Mouse (Mus musculus) kidney, adult 2 months (tissue): ENCODE measurements around the gene Cipc. TPM values are rescaled to one million over a fixed set of nuclear protein-coding genes. Genes with fewer than 3 reads are reported as not detected.

Experiments
- DNase-seq: peaks from one replicate; pipeline ENCODE4 v3.0.0; 2021
- H3K27ac ChIP-seq: fragments of 200-500 bp; 2 replicates; pipeline ENCODE4 v1.5.1; 2012; ENCODE audit warnings: low read depth, low read length, control low read depth, inconsistent platforms; ENCODE audit not compliant: insufficient read depth
- H3K27me3 ChIP-seq: fragments of 200-500 bp; replicated peaks from 2 replicates; pipeline ENCODE4 v1.6.1; 2012; ENCODE audit warnings: mild to moderate bottlenecking, moderate library complexity, low read length, inconsistent platforms; ENCODE audit not compliant: control insufficient read depth, insufficient read depth
- H3K36me3 ChIP-seq: fragments of 200-500 bp; 2 replicates; pipeline ENCODE4 v1.6.1; 2012; ENCODE audit warnings: mild to moderate bottlenecking, moderate library complexity, low read length, inconsistent platforms; ENCODE audit not compliant: control insufficient read depth, insufficient read depth
- H3K4me1 ChIP-seq: fragments of 200-500 bp; 2 replicates; pipeline ENCODE4 v1.6.1; 2011; ENCODE audit warnings: low read length; ENCODE audit not compliant: control insufficient read depth, insufficient read depth
- H3K4me3 ChIP-seq: fragments of 200-500 bp; 2 replicates; pipeline ENCODE4 v1.5.1; 2011; ENCODE audit warnings: mild to moderate bottlenecking, low read depth, low read length, control low read depth; ENCODE audit not compliant: insufficient read depth
- CTCF ChIP-seq: fragments of 200-500 bp; conservative IDR thresholded peaks from 2 replicates; pipeline ENCODE4 v1.5.1; 2011; ENCODE audit warnings: low read depth, mild to moderate bottlenecking, control low read depth, low read length, moderate library complexity, mixed read lengths; ENCODE audit not compliant: insufficient read depth, insufficient read length
- POLR2A ChIP-seq: fragments of 200-500 bp; IDR thresholded peaks from one replicate; pipeline ENCODE4 v1.6.1; 2011; ENCODE audit warnings: low read depth, low read length, control low read depth
- WGBS: fragments of 180-500 bp; shearing (Covaris S2); methylation state at CpG from one replicate; pipeline ENCODE4 v1.1.7; 2018; 5-methylcytosine and 5-hydroxymethylcytosine counted together
- polyA plus RNA-seq: library from polyadenylated mRNA; depleted of rRNA; stranded (reverse); fragments of >200 nt; gene quantifications from 2 replicates; pipeline ENCODE4 v1.2.3, GENCODE M21; 2012; rRNA removed

The Cipc gene
- 28.8 and 34.2 TPM in 2 replicates for polyA plus RNA-seq

DNA sequence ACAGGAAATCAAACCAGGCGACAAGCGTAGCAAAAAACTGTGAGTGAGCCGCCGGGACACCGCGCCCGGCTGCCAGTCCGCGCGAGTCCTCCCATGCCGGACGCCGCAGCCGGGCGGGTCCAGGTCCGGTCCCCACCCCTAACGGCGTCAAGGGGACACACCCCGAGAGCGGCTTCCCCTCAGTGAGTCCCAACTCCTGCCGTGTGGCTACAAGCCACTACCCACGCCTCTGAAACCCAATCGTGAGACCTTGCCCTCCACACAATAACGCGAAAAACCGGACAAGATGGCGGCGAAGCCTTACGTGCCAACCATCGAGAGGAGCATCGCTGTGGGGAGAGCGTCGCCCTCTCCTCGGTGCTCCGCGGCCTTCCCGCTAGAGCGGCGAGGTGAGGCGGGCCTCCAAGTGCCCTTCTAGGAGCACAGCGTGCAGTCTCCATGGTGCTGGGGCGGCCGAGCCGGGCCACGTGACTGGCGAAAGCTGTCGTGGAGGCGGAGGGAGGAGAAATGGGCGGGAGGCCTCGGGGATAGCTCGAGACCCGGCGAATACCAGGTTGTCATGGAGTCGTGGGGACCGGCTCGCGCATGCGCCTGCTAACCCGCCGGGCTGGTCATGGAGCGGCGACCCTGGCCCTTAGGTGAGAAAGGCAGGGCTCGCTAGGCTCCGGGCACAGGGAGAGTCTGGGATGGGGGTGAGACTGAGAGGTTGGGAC lies at the start of gene Cipc:
Cipc (plus strand) TSS at position 182 of the 713 bp plus-strand sequence.
- H3K4me1 ChIP-seq, result peaks cover 15% of the 10 kb centered on the region; the same call in 1 of the 2 replicates
- TF ChIP-seq CTCF (no peak), POLR2A (peak; percentile 58)
- peak; percentile 99 for DNase-seq
- H3K27ac ChIP-seq, result peak within 1 kb of the TSS; percentile 92
- H3K27me3 ChIP-seq, result no peaks in the 10 kb centered on the region
- H3K36me3 ChIP-seq, result no peaks in the 10 kb centered on the region
- WGBS, result under 1% methylated on average over 64 of the region's 64 CpGs
- H3K4me3 ChIP-seq, result peak within 1 kb of the TSS; percentile 75

DNA sequence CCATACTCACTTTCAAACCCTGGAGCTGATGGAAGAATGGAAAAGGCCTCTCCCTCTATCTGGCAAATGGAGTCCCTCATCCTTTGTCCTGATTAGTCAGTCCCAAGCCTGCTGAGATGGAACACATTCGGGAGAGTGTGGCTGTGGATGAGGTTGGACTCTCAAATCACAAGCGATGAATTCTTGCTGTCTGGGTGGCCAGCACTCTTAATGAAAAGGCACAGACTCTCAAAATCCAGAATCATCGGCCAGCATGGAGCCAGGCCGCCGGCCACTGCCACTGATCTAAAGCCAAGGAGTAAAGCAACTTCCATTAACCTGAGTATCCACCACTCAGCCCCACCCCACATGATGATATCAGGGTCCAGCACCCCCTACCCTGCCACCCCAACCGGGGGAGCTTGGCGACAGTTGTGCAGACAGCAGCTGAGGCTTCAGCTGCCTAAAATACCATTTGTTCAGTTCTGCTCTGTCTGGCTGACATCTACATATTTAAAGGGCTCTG lies 49.0 kb upstream of the Cipc start:
- H3K4me1 ChIP-seq, result peaks cover 37% of the 10 kb centered on the region
- no peaks in the 10 kb centered on the region for H3K27me3 ChIP-seq
- TF ChIP-seq CTCF (no peak), POLR2A (no peak)
- H3K36me3 ChIP-seq, result no peaks in the 10 kb centered on the region
- peak overlapping the region; percentile 84 for H3K27ac ChIP-seq
- no peak overlapping the region for H3K4me3 ChIP-seq
- 72% methylated on average over 7 of the region's 7 CpGs for whole genome bisulfite sequencing
- DNase-seq, result no peak

DNA sequence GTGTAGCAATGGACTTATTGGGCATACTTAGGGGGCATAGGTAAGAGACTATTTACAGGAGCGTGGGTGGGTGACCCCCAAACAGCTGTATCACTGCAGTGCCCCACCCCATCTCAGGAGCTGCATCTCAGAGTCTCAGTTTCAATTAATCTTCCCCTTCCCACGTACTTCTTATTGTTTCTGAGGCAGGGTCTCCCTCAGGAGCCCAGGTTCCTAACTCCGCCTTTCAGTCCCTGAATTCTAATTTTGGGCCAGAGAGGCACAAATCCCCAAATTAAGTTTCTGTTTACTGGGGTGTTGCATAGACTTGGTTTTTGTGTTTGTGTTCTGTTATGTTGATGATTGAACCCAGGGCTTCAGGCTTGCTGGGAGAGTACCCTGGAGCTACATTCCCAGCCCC lies 48.4 kb upstream of the Cipc start:
- WGBS, result 80% methylated on average over 3 of the region's 3 CpGs
- Histone ChIP-seq H3K27ac (peak overlapping the region; percentile 24; the same call in 1 of the 2 replicates), H3K4me1 (peaks cover 37% of the 10 kb centered on the region)

DNA sequence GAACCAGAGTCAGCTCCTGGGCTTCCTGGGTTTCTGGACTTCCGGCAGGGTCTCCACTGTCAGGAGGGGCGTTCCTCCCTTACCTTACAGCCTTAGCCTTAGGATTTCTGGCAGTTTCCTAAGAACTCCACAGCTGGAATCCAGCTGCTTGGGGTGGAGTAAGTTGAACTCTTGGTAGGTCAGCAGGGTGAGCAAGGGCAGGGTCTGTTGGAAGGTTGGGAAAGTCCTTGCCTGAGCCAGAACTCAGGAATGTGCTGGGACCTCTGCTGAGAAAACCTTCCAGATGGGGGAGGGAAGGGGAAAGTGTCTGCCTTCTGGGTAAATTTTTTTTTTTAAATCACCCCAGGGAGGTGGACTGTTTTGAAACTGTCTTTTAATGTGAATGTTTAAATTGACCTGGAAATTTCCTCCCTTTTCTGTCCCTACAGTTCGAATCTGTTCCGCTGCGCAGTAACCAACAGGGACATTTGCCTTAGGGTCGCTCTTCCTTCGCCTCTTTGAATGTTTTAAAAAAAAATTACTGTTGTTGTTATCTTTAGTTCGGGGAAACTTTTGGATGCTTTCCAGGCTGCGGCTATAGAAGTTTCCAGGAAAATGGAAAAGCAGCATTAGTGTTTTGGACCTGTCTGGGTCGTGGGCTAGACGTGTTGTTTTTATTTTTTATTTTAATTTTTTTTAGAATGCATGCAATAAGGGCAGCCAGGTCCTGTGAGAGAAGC lies 47.2 kb upstream of the Cipc start:
- WGBS, result 42% methylated on average over 11 of the region's 11 CpGs
- H3K27ac ChIP-seq, result peak overlapping the region; percentile 41
- H3K4me3 ChIP-seq, result no peak overlapping the region
- DNase-seq, result peak; percentile 68
- peaks cover 45% of the 10 kb centered on the region for H3K4me1 ChIP-seq
- no peaks in the 10 kb centered on the region for H3K36me3 ChIP-seq
- H3K27me3 ChIP-seq, result no peaks in the 10 kb centered on the region
- no peak for TF ChIP-seq POLR2A
- TF ChIP-seq CTCF, result no peak

More for the DNA sequence above, 48.4 kb upstream of the Cipc start:
- Histone ChIP-seq H3K36me3 (no peaks in the 10 kb centered on the region), H3K27me3 (no peaks in the 10 kb centered on the region), H3K4me3 (no peak overlapping the region)
- DNase-seq, result no peak
- TF ChIP-seq CTCF, result no peak

DNA sequence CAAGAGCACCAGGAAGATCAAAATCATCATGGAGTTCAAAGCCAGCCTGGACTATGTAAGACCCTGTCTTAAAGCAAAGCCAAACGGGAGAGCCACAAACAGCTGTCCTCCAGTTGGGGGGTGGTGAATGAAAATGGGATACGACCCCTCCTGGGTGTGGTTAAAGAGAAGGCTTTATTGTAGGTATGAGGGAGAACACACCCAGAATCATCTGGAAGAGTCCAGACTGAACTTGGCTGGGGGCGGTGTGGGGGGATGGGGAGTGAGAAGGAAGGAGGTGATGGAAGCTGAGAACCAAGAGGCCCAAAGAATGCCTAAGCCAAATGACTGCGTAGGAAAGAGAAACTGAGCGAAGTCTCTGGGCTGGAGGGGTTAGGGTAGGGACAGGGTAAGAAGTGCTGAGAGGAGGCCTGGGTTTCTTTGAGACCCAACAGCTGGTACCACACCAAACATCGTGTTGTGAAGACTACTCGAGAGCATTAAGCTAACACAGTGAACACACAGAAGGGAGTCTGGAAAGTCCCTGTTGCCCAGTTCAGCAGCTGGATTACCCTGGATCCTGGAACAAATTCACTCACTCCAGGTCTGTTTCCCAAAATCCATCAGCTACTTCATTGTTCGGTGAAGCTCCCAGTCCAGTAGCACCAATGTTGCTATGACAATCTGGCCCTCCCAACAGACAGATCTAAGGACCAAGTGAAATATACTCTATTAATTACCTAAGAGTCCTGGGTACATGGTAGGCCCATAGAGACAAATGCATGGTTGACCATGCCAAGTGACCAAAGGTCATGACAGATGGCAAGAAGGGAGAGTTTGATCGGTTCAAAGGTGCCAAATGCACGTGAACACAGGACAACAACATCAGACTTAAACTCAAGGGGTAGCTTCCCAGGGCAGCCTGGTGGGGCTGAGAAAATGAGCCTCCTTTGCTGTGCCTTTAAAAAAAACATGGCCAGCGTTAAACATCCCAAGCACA lies 42.7 kb upstream of the Cipc start:
- H3K4me3 ChIP-seq, result no peak overlapping the region
- no peaks in the 10 kb centered on the region for H3K27me3 ChIP-seq
- H3K36me3 ChIP-seq, result no peaks in the 10 kb centered on the region
- no peak for TF ChIP-seq CTCF
- TF ChIP-seq POLR2A, result no peak
- WGBS, result 73% methylated on average over 11 of the region's 11 CpGs
- peak; percentile 91 for DNase-seq
- peak overlapping the region; percentile 93 for H3K27ac ChIP-seq
- H3K4me1 ChIP-seq, result peaks cover 29% of the 10 kb centered on the region

DNA sequence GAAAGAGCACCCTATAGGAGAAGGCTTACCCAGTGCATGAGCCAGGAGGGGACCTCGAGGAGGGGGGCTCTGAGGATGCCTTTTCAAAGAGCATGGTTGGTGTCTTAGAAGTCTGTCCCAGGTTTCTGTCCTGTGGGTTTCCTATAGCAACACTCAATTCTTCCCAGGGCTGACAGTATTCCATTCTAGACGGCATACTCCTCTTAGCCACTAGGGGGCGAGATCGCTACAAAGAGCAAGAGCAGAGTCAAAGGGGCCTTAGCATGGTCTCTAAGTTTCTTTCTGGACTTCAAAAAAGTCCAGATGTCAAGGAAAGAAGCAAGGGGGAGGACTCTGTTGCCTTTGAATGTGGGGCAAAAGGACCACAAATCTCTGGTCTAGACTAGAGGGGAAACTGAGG lies 41.6 kb upstream of the Cipc start:
- H3K4me1 ChIP-seq, result peaks cover 22% of the 10 kb centered on the region; the same call in 1 of the 2 replicates
- H3K36me3 ChIP-seq, result no peaks in the 10 kb centered on the region
- no peak overlapping the region for H3K4me3 ChIP-seq
- no peak for TF ChIP-seq POLR2A
- peak; percentile 69 for TF ChIP-seq CTCF
- H3K27me3 ChIP-seq, result no peaks in the 10 kb centered on the region
- WGBS, result 11% methylated on average over 4 of the region's 4 CpGs
- DNase-seq, result peak; percentile 73
- H3K27ac ChIP-seq, result no peak overlapping the region
